Mouse (Mus musculus) thymus, postnatal 4 days (tissue): ENCODE measurements around the gene Ctcfl.

Source experiments
- DNase-seq: peaks from one replicate; pipeline ENCODE4 v3.0.0; 2021

Ctcfl gene

GRCm38 (mm10) chr2:173082706-173083105 lies 36.6 kb downstream of the Ctcfl start:
- peak; percentile 67 for DNase-seq

GRCm38 (mm10) chr2:173080785-173081241 lies 38.5 kb downstream of the Ctcfl start:
- DNase-seq, result peak; percentile 92

- DNase-seq, result peak; percentile 9
These were observed 39.4 kb downstream of the Ctcfl start for GRCm38 (mm10) chr2:173079766-173080549.

GRCm38 (mm10) chr2:173076921-173077320 lies 42.4 kb downstream of the Ctcfl start:
- DNase-seq, result no peak

DNA sequence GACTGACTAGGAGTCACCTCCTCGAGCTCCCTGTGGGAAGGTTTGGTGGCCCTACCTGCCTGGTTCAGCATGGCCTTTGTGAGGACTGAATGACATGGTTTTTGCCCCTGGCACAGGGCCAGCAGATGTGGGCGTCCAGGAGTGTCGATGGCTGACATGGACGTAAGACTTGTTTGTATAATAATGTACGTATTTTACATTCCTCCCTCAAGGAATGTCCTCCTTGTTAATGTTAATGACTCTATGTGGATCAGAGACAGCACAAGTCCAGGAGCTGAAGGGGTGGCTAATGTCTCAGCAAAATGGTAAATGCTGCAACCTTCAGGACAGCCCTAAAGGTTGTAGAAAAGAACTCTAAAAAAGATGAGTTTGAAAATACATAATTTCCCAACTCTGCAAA lies 45.7 kb downstream of the Ctcfl start:
- no peak for DNase-seq

GRCm38 (mm10) chr2:173072948-173073347 lies 46.4 kb downstream of the Ctcfl start:
- no peak for DNase-seq

- DNase-seq, result no peak
These were observed 54.5 kb downstream of the Ctcfl start for GRCm38 (mm10) chr2:173064864-173065263.

DNA sequence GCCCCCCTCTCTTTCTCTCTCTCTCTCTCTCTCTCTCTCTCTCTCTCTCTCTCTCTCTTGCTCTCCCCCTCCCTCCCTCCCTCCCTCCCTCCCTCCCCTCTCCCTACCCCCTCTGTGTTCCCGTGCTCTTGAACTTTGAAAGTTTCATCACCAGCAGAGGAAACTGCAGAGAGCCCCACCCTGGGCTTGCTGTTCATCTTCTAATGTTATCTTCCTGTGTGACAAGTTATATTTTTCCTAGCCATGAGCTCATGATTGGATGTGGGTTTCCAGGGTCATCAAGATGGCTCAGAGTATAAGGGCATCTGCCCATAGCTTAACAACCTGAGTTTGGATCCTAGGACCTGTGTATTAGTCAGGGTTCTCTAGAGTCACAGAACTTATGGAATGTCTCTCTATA lies 56.1 kb downstream of the Ctcfl start:
- DNase-seq, result peak; percentile 17

- DNase-seq, result peak; percentile 38
These were observed 57.6 kb downstream of the Ctcfl start for GRCm38 (mm10) chr2:173061443-173062351.

DNA sequence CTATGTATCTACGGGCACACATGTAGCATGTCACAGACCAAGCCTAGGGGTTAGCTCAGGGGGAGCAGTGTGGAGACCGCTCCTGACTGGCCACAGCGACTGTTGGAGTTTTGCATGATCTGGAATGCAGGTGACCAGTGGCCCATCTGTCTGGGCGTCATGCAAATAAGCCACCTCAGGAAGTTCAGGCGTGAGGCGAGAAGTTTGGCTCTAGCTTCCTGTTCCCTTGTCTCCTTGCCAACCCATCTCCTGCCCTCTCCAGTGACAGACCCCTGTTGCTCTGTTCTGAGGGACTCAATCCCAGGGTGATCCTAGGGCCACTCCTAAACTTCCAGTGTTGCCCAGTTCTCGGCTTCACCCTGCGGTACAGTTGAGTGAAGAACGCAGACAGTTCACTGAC lies 58.9 kb downstream of the Ctcfl start:
- peak; percentile 35 for DNase-seq

GRCm38 (mm10) chr2:173058263-173058662 lies 61.1 kb downstream of the Ctcfl start:
- peak; percentile 44 for DNase-seq

GRCm38 (mm10) chr2:173057623-173058022 lies 61.7 kb downstream of the Ctcfl start:
- peak; percentile 44 for DNase-seq

GRCm38 (mm10) chr2:173056882-173057315 lies 62.4 kb downstream of the Ctcfl start:
- DNase-seq, result peak; percentile 68

DNA sequence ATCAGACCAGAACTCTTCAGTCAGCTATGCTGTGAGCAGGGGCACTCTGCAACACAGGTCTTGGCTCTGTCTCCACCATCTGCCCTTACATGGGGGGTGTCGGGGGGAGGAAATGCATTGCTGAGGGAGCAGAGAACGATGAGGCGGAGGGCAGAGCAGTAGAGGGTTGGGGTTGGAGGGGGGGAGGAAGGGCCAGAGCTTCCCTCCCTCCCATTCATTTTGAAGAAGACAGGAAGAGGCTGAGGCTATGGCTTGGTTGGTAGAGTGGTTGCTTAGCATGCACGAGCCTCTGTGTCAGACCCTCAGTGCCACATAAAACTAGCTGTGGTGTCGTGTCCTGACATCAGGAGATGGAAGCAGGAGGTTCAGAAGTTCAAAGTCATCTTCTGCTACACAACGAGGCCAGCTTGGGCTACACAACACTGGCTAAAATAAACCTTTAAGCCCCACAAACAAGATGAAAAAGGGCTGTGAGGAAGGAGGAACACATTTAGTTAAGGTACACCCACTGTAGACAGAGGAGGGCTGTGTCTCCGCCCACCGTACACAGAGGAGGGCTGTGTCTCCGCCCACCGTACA lies 62.9 kb downstream of the Ctcfl start:
- DNase-seq, result peak; percentile 44

DNA sequence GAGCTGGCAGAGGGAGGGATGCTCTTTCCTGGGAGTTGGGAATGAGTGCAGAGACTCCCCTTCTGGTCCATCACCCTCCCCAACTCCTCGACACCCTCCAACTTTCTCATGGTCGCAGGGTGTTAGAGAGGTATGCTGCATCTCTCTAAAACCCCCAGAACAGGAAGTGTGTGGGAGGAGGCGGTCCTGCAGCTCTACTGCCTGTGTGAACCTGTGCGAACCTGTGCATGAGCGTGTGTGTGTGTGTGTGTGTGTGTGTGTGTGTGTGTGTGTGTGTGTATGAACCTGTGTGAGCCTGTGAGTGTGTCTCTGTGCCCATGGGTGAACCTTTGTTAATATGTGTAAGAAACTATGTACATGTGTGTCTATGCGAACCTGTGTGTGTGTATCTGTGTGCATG lies 65.5 kb downstream of the Ctcfl start:
- DNase-seq, result peak; percentile 70

- DNase-seq, result no peak
These were observed 66.4 kb downstream of the Ctcfl start for GRCm38 (mm10) chr2:173052881-173053280.

GRCm38 (mm10) chr2:173050604-173051382 lies 68.5 kb downstream of the Ctcfl start:
- peak; percentile 41 for DNase-seq

DNA sequence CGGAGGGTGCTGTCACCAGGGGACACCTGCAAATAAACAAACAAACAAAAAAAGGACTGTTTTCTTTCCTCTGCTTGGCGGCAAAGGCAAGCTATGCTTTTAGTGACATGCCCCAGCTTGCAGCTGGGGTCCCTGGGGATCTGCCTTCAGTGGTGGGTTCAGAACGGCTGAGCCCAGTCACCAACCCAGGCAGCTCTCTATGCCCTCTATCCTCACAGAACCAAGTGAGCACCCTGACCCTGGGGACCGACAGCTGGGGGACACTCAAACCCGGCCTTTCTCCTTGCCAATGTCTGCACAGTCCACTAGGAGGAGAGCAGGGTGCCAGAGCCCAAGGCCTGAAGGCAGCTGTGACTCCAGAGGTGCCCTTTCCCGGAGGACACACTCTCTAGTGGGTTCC lies 69.5 kb downstream of the Ctcfl start:
- DNase-seq, result peak; percentile 17

GRCm38 (mm10) chr2:173049231-173049630 lies 70.1 kb downstream of the Ctcfl start:
- DNase-seq, result no peak

DNA sequence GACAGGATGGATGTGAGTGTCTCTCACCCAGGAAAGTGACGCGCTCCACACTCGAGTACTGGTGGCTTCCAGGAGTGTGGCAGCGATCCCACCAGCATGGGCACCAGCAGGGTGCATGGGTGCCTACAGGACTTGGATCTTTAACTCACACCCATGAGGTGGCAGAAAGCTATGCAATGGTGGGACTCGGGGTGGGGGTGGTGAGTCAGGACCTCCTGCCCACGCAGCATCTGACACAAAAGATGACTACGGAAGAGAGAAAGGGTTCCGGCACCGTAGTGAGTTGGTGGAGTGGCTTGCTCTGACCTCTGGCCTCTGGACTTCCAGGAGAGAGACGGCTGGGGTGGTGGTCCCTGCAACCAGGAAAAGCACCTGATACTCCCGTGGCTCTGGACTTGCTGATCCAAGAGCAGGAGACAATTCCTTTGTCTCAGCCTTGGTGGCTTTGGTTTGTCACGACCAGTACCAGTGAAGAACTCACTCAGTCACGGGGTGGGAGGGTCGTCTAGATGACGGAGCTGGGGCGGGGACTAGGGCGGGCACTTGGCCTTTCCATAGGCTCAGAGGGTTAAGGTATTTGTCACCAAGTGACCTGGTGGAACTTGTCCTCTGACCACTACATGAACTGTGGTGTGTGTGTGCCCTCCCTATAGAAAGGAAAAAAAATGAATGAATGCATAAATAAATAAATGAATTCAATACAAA lies 71.1 kb downstream of the Ctcfl start:
- DNase-seq, result peak; percentile 21

DNA sequence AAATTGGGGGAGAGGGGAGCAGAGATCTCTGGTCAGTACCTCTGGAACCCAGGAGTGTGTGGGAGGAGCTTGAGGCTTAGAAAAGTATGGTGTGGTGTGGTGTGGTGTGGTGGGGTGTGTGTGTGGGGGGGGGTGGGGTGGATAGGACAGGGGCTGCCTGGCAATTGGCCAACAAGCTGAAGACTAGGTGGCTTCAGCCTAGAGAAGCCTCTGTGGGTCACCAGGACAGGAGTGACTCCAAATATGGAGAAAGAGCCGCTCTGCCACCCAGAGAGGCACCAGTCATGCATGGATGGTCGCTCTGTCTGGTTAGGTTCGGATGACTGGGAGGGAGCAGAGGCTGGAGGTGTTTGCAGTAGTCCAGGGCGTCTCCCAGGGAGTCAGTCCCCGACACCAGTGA lies 71.9 kb downstream of the Ctcfl start:
- peak; percentile 29 for DNase-seq
